Mouse (Mus musculus): ENCODE results near the gene Magi2.

- TF ChIP-seq E2F4 (IDR thresholded peaks at IDR 0.05; ENCODE audit: insufficient read depth) (no peak), POLR2A (IDR thresholded peaks at IDR 0.05; ENCODE audit: insufficient read length, low read depth) (no peak)
Measured at GRCm38 (mm10) chr5:20704886-20705285, 1478.0 kb downstream of the Magi2 start.

All from myocyte (in vitro differentiated cells).